Mouse (Mus musculus): ENCODE data around the gene Rapgef3.

- TF ChIP-seq CTCF (IDR thresholded peaks at IDR 0.05; ENCODE audit: low read depth) (no peak), EP300 (IDR thresholded peaks at IDR 0.05; ENCODE audit: low read depth) (no peak)
Observed at GRCm38 (mm10) chr15:97791126-97791700, 23.4 kb upstream of the Rapgef3 start.
